Mouse (Mus musculus) testis, adult 2 months (tissue): ENCODE results near the gene Ttc39b.

Experiments
- CTCF ChIP-seq: fragments of 200-500 bp; IDR thresholded peaks from 2 replicates; pipeline ENCODE4 v1.5.1; 2012; ENCODE audit warnings: low read depth, mild to moderate bottlenecking, inconsistent platforms, low read length, moderate library complexity; ENCODE audit not compliant: control insufficient read depth, insufficient read depth, insufficient replicate concordance
- POLR2A ChIP-seq: fragments of 200-500 bp; IDR thresholded peaks from 2 replicates; pipeline ENCODE4 v1.6.1; 2012; ENCODE audit warnings: low read depth, mild to moderate bottlenecking, inconsistent platforms, low read length, moderate library complexity; ENCODE audit not compliant: control insufficient read depth

- no peak for TF ChIP-seq CTCF
- TF ChIP-seq POLR2A, result no peak
These were observed 6.3 kb upstream of the Ttc39b start for GRCm38 (mm10) chr4:83330369-83330768.
